Mouse (Mus musculus): ENCODE measurements at regions not wholly inside any gene's neighbourhood (a gene's known extent, or its start where the extent isn't known, plus 50 kb on each side); places are given as distances from the start of the nearest gene placed in this dataset.
A peak's percentile ranks its signal among the peaks of the same experiment; 100 is the strongest.

DNA sequence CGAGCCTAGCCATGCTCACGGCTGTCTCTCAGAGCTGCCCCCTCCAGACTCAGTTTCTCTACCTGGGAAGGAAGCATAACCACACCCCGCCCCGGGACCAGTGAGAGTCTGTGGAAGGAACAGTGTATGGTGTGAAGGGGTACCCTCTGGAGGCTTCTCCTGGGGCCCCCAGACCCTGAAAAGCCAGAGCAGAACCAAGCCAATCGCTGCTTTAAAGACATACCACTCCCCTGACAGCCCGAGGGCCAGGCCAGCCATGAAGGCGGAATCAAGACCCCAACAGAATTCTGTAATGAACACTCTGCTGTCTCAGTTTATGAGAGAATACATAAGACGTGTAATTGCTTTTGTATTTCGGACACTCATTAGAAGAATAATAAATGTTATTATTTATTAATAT is 73.9 kb upstream of the Ppp2r5c start:
- Histone ChIP-seq H3K4me3 (replicated peaks; ENCODE audit: control insufficient read depth, low read depth, low read length) (no peak overlapping the region), H3K27ac (ENCODE audit: control insufficient read depth, insufficient read depth, low read depth, low read length, poor library complexity) (no peak overlapping the region), H3K4me1 (ENCODE audit: control insufficient read depth, insufficient read depth, low read length) (no peaks in the 10 kb centered on the region)
- 66% methylated on average over 9 of the region's 9 CpGs for WGBS
- TF ChIP-seq CTCF (IDR thresholded peaks at IDR 0.05; ENCODE audit: control insufficient read depth, insufficient read depth, low read length), result no peak
- no peak for TF ChIP-seq POLR2A (IDR thresholded peaks at IDR 0.05; ENCODE audit: borderline replicate concordance, control insufficient read depth, low read depth, low read length)

DNA sequence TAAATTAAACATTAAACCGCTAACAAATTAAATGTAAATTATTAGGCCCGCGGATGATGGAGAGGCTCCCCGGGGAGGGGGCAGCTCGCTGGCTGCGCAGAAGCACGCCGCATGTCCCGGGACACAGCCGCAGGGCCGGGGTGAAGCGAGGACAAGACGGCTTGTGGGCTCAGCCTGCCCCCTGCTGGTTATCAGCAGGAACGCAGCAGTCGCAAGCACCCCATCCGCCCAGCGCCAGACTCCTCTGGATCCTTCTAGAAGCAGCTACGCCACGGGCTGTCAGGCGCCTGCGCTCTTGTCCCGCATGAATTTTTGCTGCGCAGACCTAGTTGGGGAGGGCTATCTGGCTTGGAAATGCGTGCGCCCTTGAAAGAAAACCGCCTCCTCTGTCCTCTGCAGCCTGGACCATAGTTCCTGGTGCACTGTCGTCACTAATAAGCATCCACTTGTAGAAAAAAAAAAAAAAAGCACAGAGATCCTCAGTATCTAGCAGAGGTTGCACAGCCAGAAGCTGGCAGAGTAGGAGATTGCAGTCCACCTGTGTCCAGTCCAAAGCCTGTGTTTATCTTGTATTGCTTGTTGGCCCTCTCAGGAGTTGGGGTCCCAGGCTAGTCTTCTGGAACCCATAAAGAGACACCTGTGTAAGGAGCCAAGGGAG is 73.4 kb upstream of the Ppp2r5c start:
- Histone ChIP-seq H3K27ac (ENCODE audit: control insufficient read depth, insufficient read depth, low read depth, low read length, poor library complexity) (no peak overlapping the region), H3K4me3 (replicated peaks; ENCODE audit: control insufficient read depth, low read depth, low read length) (no peak overlapping the region), H3K4me1 (ENCODE audit: control insufficient read depth, insufficient read depth, low read length) (no peaks in the 10 kb centered on the region)
- WGBS, result 3% methylated on average over 27 of the region's 27 CpGs
- TF ChIP-seq POLR2A (IDR thresholded peaks at IDR 0.05; ENCODE audit: borderline replicate concordance, control insufficient read depth, low read depth, low read length) (no peak), CTCF (IDR thresholded peaks at IDR 0.05; ENCODE audit: control insufficient read depth, insufficient read depth, low read length) (peak; percentile 89)

DNA sequence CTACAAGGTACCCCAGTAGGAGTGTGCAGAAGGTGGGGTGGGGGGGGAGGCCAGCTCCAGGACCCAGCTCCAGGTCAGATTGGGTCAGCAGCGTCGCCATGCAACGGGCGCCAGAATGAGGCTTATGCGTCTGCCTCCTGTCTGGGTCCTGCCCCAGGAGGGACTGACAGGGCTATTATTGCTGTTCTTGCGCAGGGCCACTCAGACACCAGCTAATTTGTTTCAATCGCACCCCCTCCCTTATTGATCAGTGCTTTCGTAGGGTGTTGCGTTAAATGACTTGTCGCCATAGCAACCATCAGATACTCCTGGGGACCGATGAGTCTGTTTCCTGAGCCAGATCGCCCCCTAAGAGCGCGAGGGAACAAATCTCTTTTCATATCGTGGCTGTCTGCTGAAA is 71.8 kb upstream of the Ppp2r5c start:
- TF ChIP-seq POLR2A (IDR thresholded peaks at IDR 0.05; ENCODE audit: borderline replicate concordance, control insufficient read depth, low read depth, low read length), result no peak
- no peak for TF ChIP-seq CTCF (IDR thresholded peaks at IDR 0.05; ENCODE audit: control insufficient read depth, insufficient read depth, low read length)
- 11% methylated on average over 15 of the region's 15 CpGs for WGBS
- Histone ChIP-seq H3K4me3 (replicated peaks; ENCODE audit: control insufficient read depth, low read depth, low read length) (no peak overlapping the region), H3K4me1 (ENCODE audit: control insufficient read depth, insufficient read depth, low read length) (no peaks in the 10 kb centered on the region), H3K27ac (ENCODE audit: control insufficient read depth, insufficient read depth, low read depth, low read length, poor library complexity) (no peak overlapping the region)

DNA sequence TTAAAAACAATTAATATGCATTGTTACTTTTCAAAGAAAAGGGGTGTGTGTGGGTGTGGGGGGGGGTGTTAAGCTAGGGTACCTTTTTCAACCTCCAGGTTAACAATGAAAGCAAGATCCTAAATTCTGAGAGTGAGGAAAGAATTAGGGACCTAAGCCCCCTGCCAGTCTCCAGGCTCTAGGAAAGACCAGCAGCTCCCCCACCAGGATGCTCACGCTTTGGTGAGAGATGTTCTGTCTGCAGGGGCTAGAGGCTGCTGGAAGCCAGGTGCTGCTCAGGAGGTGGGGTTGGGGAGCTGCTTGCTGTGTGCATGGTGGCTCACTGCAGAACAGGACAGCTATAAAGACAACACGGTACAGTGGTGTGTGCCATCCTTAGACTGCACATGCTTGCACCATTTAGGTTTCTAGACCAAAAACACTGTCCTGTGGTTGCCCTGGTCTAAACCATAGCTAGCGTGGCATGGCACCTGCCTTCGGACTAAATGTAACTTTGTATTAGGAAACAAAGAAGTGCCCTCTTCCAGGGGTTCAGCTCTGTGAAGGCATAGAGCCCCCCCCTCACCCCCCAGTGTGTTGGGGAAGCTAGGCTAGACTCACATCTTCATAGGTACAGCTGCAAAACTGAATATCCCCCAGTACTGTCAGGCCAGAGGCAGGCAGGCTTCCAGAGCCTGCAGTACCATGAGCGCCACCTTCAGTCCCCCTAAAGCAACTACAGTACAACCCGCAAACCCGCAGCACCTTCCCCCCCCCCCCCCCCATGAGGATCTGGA is 70.7 kb upstream of the Ppp2r5c start:
- Histone ChIP-seq H3K4me1 (ENCODE audit: control insufficient read depth, insufficient read depth, low read length) (no peaks in the 10 kb centered on the region), H3K27ac (ENCODE audit: control insufficient read depth, insufficient read depth, low read depth, low read length, poor library complexity) (no peak overlapping the region), H3K4me3 (replicated peaks; ENCODE audit: control insufficient read depth, low read depth, low read length) (no peak overlapping the region)
- 33% methylated on average over 7 of the region's 7 CpGs for WGBS
- no peak for TF ChIP-seq CTCF (IDR thresholded peaks at IDR 0.05; ENCODE audit: control insufficient read depth, insufficient read depth, low read length)
- no peak for TF ChIP-seq POLR2A (IDR thresholded peaks at IDR 0.05; ENCODE audit: borderline replicate concordance, control insufficient read depth, low read depth, low read length)

DNA sequence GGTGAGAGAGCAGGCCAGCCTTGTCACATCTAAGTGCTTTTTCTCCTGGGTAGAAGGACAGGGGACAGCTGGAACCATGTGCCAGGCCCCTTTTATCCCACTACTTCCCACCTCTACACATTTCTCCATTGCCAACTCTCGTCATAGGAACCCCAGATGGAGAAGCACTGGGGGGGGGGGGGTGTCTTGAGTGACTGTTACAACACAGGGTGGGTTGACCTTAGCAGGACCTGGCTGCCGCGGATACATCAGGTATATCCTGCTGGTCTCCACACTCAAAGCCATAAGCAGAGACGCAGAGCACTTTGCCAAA is 70.1 kb upstream of the Ppp2r5c start:
- no peak overlapping the region for H3K4me3 ChIP-seq (replicated peaks; ENCODE audit: control insufficient read depth, low read depth, low read length)
- no peak overlapping the region for H3K27ac ChIP-seq (ENCODE audit: control insufficient read depth, insufficient read depth, low read depth, low read length, poor library complexity)
- TF ChIP-seq CTCF (IDR thresholded peaks at IDR 0.05; ENCODE audit: control insufficient read depth, insufficient read depth, low read length) (no peak), POLR2A (IDR thresholded peaks at IDR 0.05; ENCODE audit: borderline replicate concordance, control insufficient read depth, low read depth, low read length) (no peak)
- WGBS, result 60% methylated on average over 4 of the region's 4 CpGs
- H3K4me1 ChIP-seq (ENCODE audit: control insufficient read depth, insufficient read depth, low read length), result no peaks in the 10 kb centered on the region

DNA sequence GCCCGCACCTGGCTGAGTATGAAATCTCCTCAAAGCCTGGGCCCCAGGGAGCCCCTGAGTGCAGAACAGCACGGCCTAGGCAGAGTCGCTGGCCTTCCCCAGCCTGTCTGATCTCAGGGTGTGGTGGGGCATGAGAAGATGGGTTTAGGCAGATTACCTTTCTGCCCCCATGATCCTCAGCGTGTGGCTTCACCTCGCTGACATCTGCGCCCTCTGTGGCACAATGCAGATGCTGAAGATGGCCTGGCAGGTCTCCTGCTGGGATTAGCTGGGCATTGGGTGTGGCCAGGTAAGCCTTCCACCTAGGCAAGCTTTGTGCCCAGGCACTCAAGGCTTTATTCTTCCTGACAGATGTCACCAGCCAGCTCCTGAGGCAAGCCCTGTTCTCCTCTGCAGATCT is 69.6 kb upstream of the Ppp2r5c start:
- Histone ChIP-seq H3K27ac (ENCODE audit: control insufficient read depth, insufficient read depth, low read depth, low read length, poor library complexity) (no peak overlapping the region), H3K4me1 (ENCODE audit: control insufficient read depth, insufficient read depth, low read length) (no peaks in the 10 kb centered on the region), H3K4me3 (replicated peaks; ENCODE audit: control insufficient read depth, low read depth, low read length) (no peak overlapping the region)
- TF ChIP-seq POLR2A (IDR thresholded peaks at IDR 0.05; ENCODE audit: borderline replicate concordance, control insufficient read depth, low read depth, low read length) (no peak), CTCF (IDR thresholded peaks at IDR 0.05; ENCODE audit: control insufficient read depth, insufficient read depth, low read length) (no peak)
- WGBS, result 66% methylated on average over 6 of the region's 6 CpGs

DNA sequence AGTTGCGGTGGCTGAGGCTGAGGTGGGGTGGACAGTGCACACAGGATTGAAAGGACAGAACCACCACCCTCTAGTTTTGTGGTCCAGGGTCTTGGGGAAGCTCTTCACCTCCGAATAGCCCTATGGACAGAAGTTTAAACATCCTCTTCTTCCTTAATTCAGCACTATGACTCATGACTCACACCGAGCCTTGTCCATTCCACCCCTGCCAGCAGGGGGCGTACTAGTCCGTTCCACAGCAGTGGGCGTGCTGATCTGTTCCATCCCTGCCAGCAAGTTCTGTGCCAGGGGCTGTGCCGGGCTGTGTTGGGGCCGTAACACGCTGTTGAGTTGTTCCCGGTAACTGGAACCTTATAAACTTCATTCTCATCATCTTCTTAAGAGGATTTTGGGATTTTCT is 69.2 kb upstream of the Ppp2r5c start:
- WGBS, result 53% methylated on average over 10 of the region's 10 CpGs
- TF ChIP-seq POLR2A (IDR thresholded peaks at IDR 0.05; ENCODE audit: borderline replicate concordance, control insufficient read depth, low read depth, low read length) (no peak), CTCF (IDR thresholded peaks at IDR 0.05; ENCODE audit: control insufficient read depth, insufficient read depth, low read length) (peak; percentile 72)
- H3K4me1 ChIP-seq (ENCODE audit: control insufficient read depth, insufficient read depth, low read length), result no peaks in the 10 kb centered on the region

DNA sequence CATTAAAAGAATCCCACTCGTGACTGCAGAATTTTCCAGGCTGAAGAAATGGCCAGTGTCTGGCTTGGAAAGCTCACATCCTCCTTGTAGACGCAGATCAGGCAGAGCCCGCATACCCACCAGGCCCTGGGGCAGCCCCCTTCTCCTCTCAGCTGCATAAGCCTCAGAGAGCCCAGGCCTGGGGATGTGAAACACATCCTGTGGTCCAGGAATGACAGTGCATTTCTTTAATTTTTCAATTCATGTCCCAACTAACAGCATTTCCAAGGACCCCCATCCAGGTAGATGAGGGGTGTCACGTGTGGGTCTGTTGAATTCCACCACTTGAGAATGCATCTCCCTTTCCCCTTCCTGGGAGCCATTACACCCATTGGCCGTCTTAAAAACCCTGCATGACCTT is 68.6 kb upstream of the Ppp2r5c start:
- 57% methylated on average over 5 of the region's 5 CpGs for WGBS
- no peak overlapping the region for H3K27ac ChIP-seq (ENCODE audit: control insufficient read depth, insufficient read depth, low read depth, low read length, poor library complexity)
- no peak for TF ChIP-seq POLR2A (IDR thresholded peaks at IDR 0.05; ENCODE audit: borderline replicate concordance, control insufficient read depth, low read depth, low read length)
- no peak for TF ChIP-seq CTCF (IDR thresholded peaks at IDR 0.05; ENCODE audit: control insufficient read depth, insufficient read depth, low read length)
- H3K4me3 ChIP-seq (replicated peaks; ENCODE audit: control insufficient read depth, low read depth, low read length), result no peak overlapping the region
- H3K4me1 ChIP-seq (ENCODE audit: control insufficient read depth, insufficient read depth, low read length), result no peaks in the 10 kb centered on the region

More for the DNA sequence above, 69.2 kb upstream of the Ppp2r5c start:
- H3K4me3 ChIP-seq (replicated peaks; ENCODE audit: control insufficient read depth, low read depth, low read length), result no peak overlapping the region
- H3K27ac ChIP-seq (ENCODE audit: control insufficient read depth, insufficient read depth, low read depth, low read length, poor library complexity), result no peak overlapping the region

All from bone marrow, adult 2 months (tissue).